Mouse (Mus musculus) C2C12 (cell line): Measurements from ENCODE around the gene Scpep1. TPM values are rescaled to one million over a fixed set of nuclear protein-coding genes. Genes with fewer than 3 reads are reported as not detected.
A peak's percentile ranks its signal among the peaks of the same experiment; 100 is the strongest.

Experiments used
- H3K27me3 ChIP-seq: one replicate; pipeline ENCODE4 v1.6.1; 2011; ENCODE audit not compliant: control insufficient read depth, insufficient read depth, insufficient read length
- H3K36me3 ChIP-seq: one replicate; pipeline ENCODE4 v1.6.1; 2011; ENCODE audit not compliant: control insufficient read depth, insufficient read depth
- H3K4me3 ChIP-seq: one replicate; pipeline ENCODE4 v1.5.1; 2011; ENCODE audit warnings: mild to moderate bottlenecking, control low read depth; ENCODE audit not compliant: poor library complexity, insufficient read depth, severe bottlenecking
- H3K79me2 ChIP-seq: one replicate; pipeline ENCODE4 v1.6.1; 2011; ENCODE audit not compliant: control insufficient read depth, insufficient read depth
- H3K79me3 ChIP-seq: one replicate; pipeline ENCODE4 v1.6.1; 2011; ENCODE audit warnings: low read depth, control low read depth
- H3ac ChIP-seq: one replicate; pipeline ENCODE3; 2011; ENCODE audit warnings: low read depth; ENCODE audit not compliant: control insufficient read depth, insufficient read length
- CEBPB ChIP-seq: IDR thresholded peaks from one replicate; pipeline ENCODE4 v1.6.1; 2011; ENCODE audit warnings: low read depth, mild to moderate bottlenecking, control low read depth, moderate library complexity
- CTCF ChIP-seq: IDR thresholded peaks from one replicate; pipeline ENCODE4 v1.5.1; 2011; ENCODE audit not compliant: control insufficient read depth, insufficient read depth, insufficient read length
- FOSL1 ChIP-seq: IDR thresholded peaks from one replicate; pipeline ENCODE4 v1.8.0; 2011; ENCODE audit warnings: mild to moderate bottlenecking, low read length; ENCODE audit not compliant: poor library complexity, insufficient read depth, severe bottlenecking
- MAX ChIP-seq: IDR thresholded peaks from one replicate; pipeline ENCODE4 v1.6.1; 2011; ENCODE audit warnings: mild to moderate bottlenecking, control low read depth
- MYOD1 ChIP-seq: IDR thresholded peaks from one replicate; pipeline ENCODE4 v1.6.1; 2011; ENCODE audit warnings: low read depth; ENCODE audit not compliant: control insufficient read depth, insufficient read length
- MYOG ChIP-seq: IDR thresholded peaks from one replicate; pipeline ENCODE4 v1.6.1; 2011; ENCODE audit not compliant: control insufficient read depth, insufficient read length; ENCODE audit errors: extremely low read depth
- USF1 ChIP-seq: IDR thresholded peaks from one replicate; pipeline ENCODE4 v1.6.1; 2011; ENCODE audit warnings: low read depth, mild to moderate bottlenecking, control low read depth, moderate library complexity
- polyA plus RNA-seq: library from polyadenylated mRNA; unstranded; fragments of >200 nt; fragmentation: generic; extraction: Trizol; gene quantifications from one replicate; pipeline ENCODE4 v1.2.1, GENCODE M21; 2012; ENCODE audit warnings: missing spikeins

Scpep1 gene
- polyA plus RNA-seq, 1 experiment, result 84.9 TPM

DNA sequence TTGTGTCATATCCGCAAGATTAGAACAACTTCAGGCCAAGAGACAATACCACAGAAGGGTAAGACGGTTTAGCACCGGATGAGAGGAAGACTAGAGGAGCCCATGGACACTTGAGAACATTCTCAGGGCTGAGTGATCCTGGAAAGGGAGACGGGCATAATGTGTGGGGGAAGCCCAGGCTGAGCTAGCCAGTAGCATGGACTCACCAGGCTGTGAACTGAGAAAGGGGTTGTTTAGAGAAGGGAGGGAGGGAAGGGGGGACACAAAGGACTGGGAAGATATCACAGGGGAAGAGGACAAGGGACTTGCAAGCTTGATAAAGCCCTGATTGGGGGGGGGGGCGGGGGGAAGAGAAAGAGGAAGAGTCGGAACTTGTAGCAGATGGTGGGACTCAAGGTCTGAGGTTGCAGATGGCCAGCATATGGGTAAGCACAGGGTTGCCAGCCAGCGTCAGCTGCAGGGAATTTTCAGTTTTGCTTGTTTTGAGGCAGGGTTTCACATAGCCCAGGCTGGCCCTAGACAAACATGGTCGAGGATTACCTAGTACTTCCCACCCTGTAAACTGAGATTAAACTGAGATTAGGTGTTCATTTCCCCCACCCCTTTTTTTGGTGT, 9.2 kb downstream of the Scpep1 start:
- Histone ChIP-seq H3K4me3 (no peak overlapping the region), H3K36me3 (peaks cover 48% of the 10 kb centered on the region), H3K79me2 (no peaks in the 10 kb centered on the region), H3ac (no peak overlapping the region), H3K79me3 (no peaks in the 10 kb centered on the region), H3K27me3 (no peaks in the 10 kb centered on the region)
- TF ChIP-seq MAX (no peak), FOSL1 (no peak), USF1 (no peak), CTCF (no peak), MYOG (no peak), MYOD1 (no peak), CEBPB (no peak)

DNA sequence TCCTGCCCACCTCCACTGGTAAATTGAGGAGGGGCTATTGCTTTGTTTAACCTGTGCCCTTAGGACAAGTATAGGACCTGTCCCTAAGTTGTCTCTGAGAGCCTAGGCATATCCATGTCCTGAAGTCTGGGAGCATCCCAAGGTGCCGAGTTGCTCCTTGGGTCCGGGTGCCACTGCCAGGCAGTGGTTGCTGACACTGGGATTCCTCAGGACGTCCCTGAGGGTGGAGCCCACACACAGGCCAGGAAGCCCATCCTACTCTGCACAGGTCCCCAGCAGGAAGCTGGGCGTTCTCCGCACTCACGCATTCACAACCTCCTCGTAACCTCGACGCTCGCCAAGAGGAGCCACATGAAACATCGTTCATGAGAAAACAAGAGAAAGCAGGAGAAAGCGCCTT, 13.8 kb downstream of the Scpep1 start:
- H3K36me3 ChIP-seq, result peaks cover 44% of the 10 kb centered on the region
- H3K4me3 ChIP-seq, result no peak overlapping the region
- no peaks in the 10 kb centered on the region for H3K79me2 ChIP-seq

DNA sequence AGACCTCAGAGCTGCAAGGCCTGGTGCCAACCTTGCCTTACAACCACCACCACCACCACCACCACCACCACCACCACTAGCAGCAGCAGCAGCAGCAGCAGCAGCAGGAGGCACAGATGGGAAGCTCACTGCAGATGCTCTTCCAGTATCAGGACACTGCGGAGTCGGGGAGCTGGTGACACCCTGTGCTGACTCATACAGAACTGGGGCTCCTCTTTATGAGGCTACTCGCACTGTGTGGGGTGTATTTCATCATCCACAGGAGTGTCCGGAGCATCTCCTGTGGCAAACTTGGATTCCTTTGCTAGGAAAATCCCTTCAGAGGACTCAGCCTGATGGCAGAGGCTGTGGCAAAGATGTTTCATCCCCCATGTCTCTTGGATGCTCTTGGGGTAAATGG, 15.6 kb downstream of the Scpep1 start:
- no peaks in the 10 kb centered on the region for H3K27me3 ChIP-seq
- H3ac ChIP-seq, result no peak overlapping the region
- no peak overlapping the region for H3K4me3 ChIP-seq
- no peaks in the 10 kb centered on the region for H3K79me2 ChIP-seq
- peaks cover 39% of the 10 kb centered on the region for H3K36me3 ChIP-seq
- TF ChIP-seq CEBPB (peak; percentile 36), USF1 (no peak)
- no peaks in the 10 kb centered on the region for H3K79me3 ChIP-seq

More for the DNA sequence above, 13.8 kb downstream of the Scpep1 start:
- H3ac ChIP-seq, result no peak overlapping the region
- H3K79me3 ChIP-seq, result no peaks in the 10 kb centered on the region
- TF ChIP-seq USF1 (no peak), MAX (no peak), MYOD1 (no peak), CTCF (no peak), CEBPB (no peak), MYOG (no peak), FOSL1 (no peak)
- H3K27me3 ChIP-seq, result no peaks in the 10 kb centered on the region

DNA sequence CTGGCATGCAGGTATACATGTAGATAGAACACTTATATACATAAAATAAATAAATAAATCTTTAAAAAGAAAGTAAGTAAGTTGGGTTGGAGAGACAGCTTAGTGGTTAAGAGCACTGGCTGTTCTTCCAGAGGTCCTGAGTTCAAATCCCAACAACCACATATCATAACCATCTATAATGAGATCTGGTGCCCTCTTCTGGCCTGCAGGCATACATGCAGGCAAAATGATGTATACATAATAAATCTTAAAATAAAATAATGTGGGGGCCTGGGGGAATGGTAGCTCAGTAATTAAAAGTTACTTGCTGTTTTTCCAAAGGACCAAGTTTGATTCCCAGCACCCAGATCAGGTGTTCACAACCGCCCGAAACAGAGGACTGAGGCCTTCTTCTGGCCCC, 16.5 kb downstream of the Scpep1 start:
- Histone ChIP-seq H3K4me3 (no peak overlapping the region), H3K27me3 (no peaks in the 10 kb centered on the region), H3K36me3 (peaks cover 36% of the 10 kb centered on the region), H3ac (no peak overlapping the region), H3K79me3 (no peaks in the 10 kb centered on the region), H3K79me2 (no peaks in the 10 kb centered on the region)
- TF ChIP-seq FOSL1, result no peak
- TF ChIP-seq MYOG, result no peak
- TF ChIP-seq CEBPB, result no peak
- TF ChIP-seq MAX, result no peak
- TF ChIP-seq CTCF, result no peak
- no peak for TF ChIP-seq USF1
- no peak for TF ChIP-seq MYOD1

DNA sequence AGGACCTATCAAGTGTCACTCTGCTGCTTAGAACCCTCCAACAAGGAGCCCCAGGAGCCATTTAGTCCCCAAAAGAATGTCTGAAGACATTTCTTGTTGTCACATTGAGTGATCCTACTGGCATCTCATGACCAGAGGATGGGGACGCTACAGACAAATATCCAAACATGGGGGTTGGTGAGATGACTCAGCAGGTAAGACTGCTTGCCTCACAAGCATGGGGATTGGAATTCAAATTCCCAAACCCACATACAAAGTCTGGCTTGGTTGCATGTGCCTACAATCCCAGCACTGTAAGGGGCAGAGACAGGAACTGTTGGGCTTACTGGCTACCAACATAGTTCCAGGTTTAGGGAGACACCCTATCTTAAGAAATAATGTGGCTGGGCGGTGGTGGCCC, 17.4 kb downstream of the Scpep1 start:
- no peak for TF ChIP-seq CTCF
- peak; percentile 23 for TF ChIP-seq MAX
- no peak for TF ChIP-seq MYOD1
- no peak for TF ChIP-seq MYOG
- peak; percentile 4 for TF ChIP-seq FOSL1
- no peak for TF ChIP-seq CEBPB
- no peak for TF ChIP-seq USF1
- H3ac ChIP-seq, result no peak overlapping the region
- H3K79me3 ChIP-seq, result no peaks in the 10 kb centered on the region
- no peak overlapping the region for H3K4me3 ChIP-seq
- no peaks in the 10 kb centered on the region for H3K27me3 ChIP-seq
- peaks cover 33% of the 10 kb centered on the region for H3K36me3 ChIP-seq
- no peaks in the 10 kb centered on the region for H3K79me2 ChIP-seq

DNA sequence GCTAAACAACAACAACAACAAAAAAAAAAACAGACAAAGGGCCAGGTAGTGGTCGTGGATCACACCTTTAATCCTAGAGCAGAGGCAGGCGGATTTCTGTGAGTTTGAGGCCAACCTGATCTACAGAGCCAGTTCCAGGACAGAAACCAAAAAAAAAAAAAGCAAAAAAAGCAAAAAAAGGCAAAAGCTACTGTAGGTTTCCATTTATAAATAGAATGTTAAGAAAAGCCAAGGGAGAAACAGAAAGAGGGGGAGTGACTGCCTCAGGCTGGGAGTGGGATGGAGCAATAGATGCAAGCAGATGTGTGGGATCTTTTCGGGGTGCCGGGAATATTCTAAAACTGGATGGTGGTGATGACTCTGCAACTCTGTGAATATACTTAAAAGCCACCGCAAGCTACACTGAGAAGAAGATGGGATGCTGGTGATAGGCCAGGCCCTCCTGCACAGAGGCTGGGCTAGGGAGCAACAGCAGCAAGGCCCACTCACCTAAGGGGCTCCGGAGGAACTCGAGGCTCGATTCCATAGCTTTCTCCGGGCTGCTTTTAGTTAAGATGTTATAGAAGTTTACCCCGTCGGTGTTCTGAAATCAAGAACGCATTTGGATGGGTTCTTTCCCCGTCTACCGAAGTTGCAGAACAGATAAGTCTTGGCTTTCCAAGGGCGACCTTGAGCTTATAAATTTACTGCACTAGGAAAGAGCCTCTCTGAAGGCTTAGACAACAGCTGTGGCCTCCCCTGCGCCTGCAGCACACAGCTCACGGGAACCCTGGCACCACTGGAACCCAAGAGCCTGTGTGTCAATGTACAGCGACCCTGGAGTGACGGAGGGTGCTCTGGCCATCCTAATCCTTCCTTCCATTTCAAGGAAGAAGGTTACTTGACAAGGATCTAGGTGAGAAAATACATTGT, 20.9 kb downstream of the Scpep1 start:
- Histone ChIP-seq H3K27me3 (no peaks in the 10 kb centered on the region), H3K79me2 (no peaks in the 10 kb centered on the region), H3K79me3 (no peaks in the 10 kb centered on the region), H3ac (no peak overlapping the region), H3K36me3 (peaks cover 36% of the 10 kb centered on the region), H3K4me3 (no peak overlapping the region)
- TF ChIP-seq MYOD1 (no peak), MAX (no peak), CEBPB (no peak)
